Mouse (Mus musculus): ENCODE measurements at regions not wholly inside any gene's neighbourhood (a gene's known extent, or its start where the extent isn't known, plus 50 kb on each side); places are given as distances from the start of the nearest gene placed in this dataset.

GRCm38 (mm10) chr8:11135135-11135534 is 126.9 kb upstream of the Irs2 start:
- H3K4me2 ChIP-seq (ENCODE audit: low read depth): no peak overlapping the region
- TF ChIP-seq E2F4 (IDR thresholded peaks at IDR 0.05; ENCODE audit: insufficient read depth) (no peak), SRF (IDR thresholded peaks at IDR 0.05; ENCODE audit: control insufficient read depth, insufficient read length, low read depth) (no peak)
- H3ac ChIP-seq (ENCODE audit: control insufficient read depth, insufficient read length): no peak overlapping the region
- no peaks in the 10 kb centered on the region for H3K79me2 ChIP-seq (ENCODE audit: control insufficient read depth, insufficient read depth)
- no peaks in the 10 kb centered on the region for H3K36me3 ChIP-seq (ENCODE audit: control insufficient read depth, insufficient read depth)
- no peak overlapping the region for H3K4me3 ChIP-seq
- no peaks in the 10 kb centered on the region for H3K27me3 ChIP-seq (ENCODE audit: control insufficient read depth, insufficient read depth, insufficient read length)

- Histone ChIP-seq H3K27me3 (ENCODE audit: control insufficient read depth, insufficient read depth, insufficient read length) (no peaks in the 10 kb centered on the region), H3K36me3 (ENCODE audit: control insufficient read depth, insufficient read depth) (no peaks in the 10 kb centered on the region), H3K79me2 (ENCODE audit: control insufficient read depth, insufficient read depth) (no peaks in the 10 kb centered on the region), H3ac (ENCODE audit: control insufficient read depth, insufficient read length) (no peak overlapping the region), H3K4me2 (ENCODE audit: low read depth) (no peak overlapping the region), H3K4me3 (no peak overlapping the region)
- TF ChIP-seq E2F4 (IDR thresholded peaks at IDR 0.05; ENCODE audit: insufficient read depth): no peak
- no peak for TF ChIP-seq MYOG (IDR thresholded peaks at IDR 0.05; ENCODE audit: control insufficient read depth in 1 of 3, insufficient read depth in 1 of 3, insufficient read length in 2 of 3, low read depth in 2 of 3)
- no peak for TF ChIP-seq TCF12 (IDR thresholded peaks at IDR 0.05; ENCODE audit: insufficient read depth, poor library complexity, severe bottlenecking)
- TF ChIP-seq USF1 (IDR thresholded peaks at IDR 0.05; ENCODE audit: low read depth): no peak
- TF ChIP-seq POLR2A (IDR thresholded peaks at IDR 0.05; ENCODE audit: insufficient read length, low read depth): no peak
- no peak for TF ChIP-seq SRF (IDR thresholded peaks at IDR 0.05; ENCODE audit: control insufficient read depth, insufficient read length, low read depth)
- TF ChIP-seq MYOD1 (IDR thresholded peaks at IDR 0.05; ENCODE audit: control insufficient read depth in 1 of 3, insufficient read length in 2 of 3, low read depth in 2 of 3): no peak
- no peak for TF ChIP-seq REST (IDR thresholded peaks at IDR 0.05; ENCODE audit: insufficient read depth, insufficient read length)
- TF ChIP-seq CEBPB (IDR thresholded peaks at IDR 0.05; ENCODE audit: insufficient read depth, poor library complexity, severe bottlenecking): no peak
- no peak for TF ChIP-seq POLR2AphosphoS2 (IDR thresholded peaks at IDR 0.05; ENCODE audit: insufficient read length, low read depth)
- no peak for TF ChIP-seq TCF3 (IDR thresholded peaks at IDR 0.05; ENCODE audit: insufficient read length, low read depth)
- no peak for TF ChIP-seq MAX (IDR thresholded peaks at IDR 0.05; ENCODE audit: low read depth)
Measured at GRCm38 (mm10) chr8:11134562-11134961, 126.3 kb upstream of the Irs2 start.

GRCm38 (mm10) chr8:11119030-11119634 is 110.9 kb upstream of the Irs2 start:
- H3ac ChIP-seq (ENCODE audit: control insufficient read depth, insufficient read length): no peak overlapping the region
- TF ChIP-seq USF1 (IDR thresholded peaks at IDR 0.05; ENCODE audit: low read depth) (no peak), MAX (IDR thresholded peaks at IDR 0.05; ENCODE audit: low read depth) (no peak), MYOG (IDR thresholded peaks at IDR 0.05; ENCODE audit: control insufficient read depth in 1 of 3, insufficient read depth in 1 of 3, insufficient read length in 2 of 3, low read depth in 2 of 3) (no peak), MYOD1 (IDR thresholded peaks at IDR 0.05; ENCODE audit: control insufficient read depth in 1 of 3, insufficient read length in 2 of 3, low read depth in 2 of 3) (no peak), REST (IDR thresholded peaks at IDR 0.05; ENCODE audit: insufficient read depth, insufficient read length) (no peak), POLR2A (IDR thresholded peaks at IDR 0.05; ENCODE audit: insufficient read length, low read depth) (no peak), CEBPB (IDR thresholded peaks at IDR 0.05; ENCODE audit: insufficient read depth, poor library complexity, severe bottlenecking) (no peak), POLR2AphosphoS2 (IDR thresholded peaks at IDR 0.05; ENCODE audit: insufficient read length, low read depth) (no peak), TCF12 (IDR thresholded peaks at IDR 0.05; ENCODE audit: insufficient read depth, poor library complexity, severe bottlenecking) (no peak), E2F4 (IDR thresholded peaks at IDR 0.05; ENCODE audit: insufficient read depth) (no peak), SRF (IDR thresholded peaks at IDR 0.05; ENCODE audit: control insufficient read depth, insufficient read length, low read depth) (no peak), TCF3 (IDR thresholded peaks at IDR 0.05; ENCODE audit: insufficient read length, low read depth) (no peak)
- no peaks in the 10 kb centered on the region for H3K79me2 ChIP-seq (ENCODE audit: control insufficient read depth, insufficient read depth)
- no peak overlapping the region for H3K4me2 ChIP-seq (ENCODE audit: low read depth)
- no peak overlapping the region for H3K4me3 ChIP-seq
- peaks cover 8% of the 10 kb centered on the region for H3K27me3 ChIP-seq (ENCODE audit: control insufficient read depth, insufficient read depth, insufficient read length)
- H3K36me3 ChIP-seq (ENCODE audit: control insufficient read depth, insufficient read depth): no peaks in the 10 kb centered on the region

- no peak for TF ChIP-seq MYOG (IDR thresholded peaks at IDR 0.05; ENCODE audit: control insufficient read depth in 1 of 3, insufficient read depth in 1 of 3, insufficient read length in 2 of 3, low read depth in 2 of 3)
- no peak for TF ChIP-seq USF1 (IDR thresholded peaks at IDR 0.05; ENCODE audit: low read depth)
- no peak for TF ChIP-seq SRF (IDR thresholded peaks at IDR 0.05; ENCODE audit: control insufficient read depth, insufficient read length, low read depth)
- no peak for TF ChIP-seq POLR2A (IDR thresholded peaks at IDR 0.05; ENCODE audit: insufficient read length, low read depth)
- no peak for TF ChIP-seq TCF12 (IDR thresholded peaks at IDR 0.05; ENCODE audit: insufficient read depth, poor library complexity, severe bottlenecking)
- TF ChIP-seq E2F4 (IDR thresholded peaks at IDR 0.05; ENCODE audit: insufficient read depth): no peak
- TF ChIP-seq TCF3 (IDR thresholded peaks at IDR 0.05; ENCODE audit: insufficient read length, low read depth): no peak
- no peak for TF ChIP-seq REST (IDR thresholded peaks at IDR 0.05; ENCODE audit: insufficient read depth, insufficient read length)
- TF ChIP-seq CEBPB (IDR thresholded peaks at IDR 0.05; ENCODE audit: insufficient read depth, poor library complexity, severe bottlenecking): no peak
- Histone ChIP-seq H3K27me3 (ENCODE audit: control insufficient read depth, insufficient read depth, insufficient read length) (peaks cover 8% of the 10 kb centered on the region), H3ac (ENCODE audit: control insufficient read depth, insufficient read length) (no peak overlapping the region), H3K4me2 (ENCODE audit: low read depth) (no peak overlapping the region), H3K36me3 (ENCODE audit: control insufficient read depth, insufficient read depth) (no peaks in the 10 kb centered on the region), H3K4me3 (no peak overlapping the region), H3K79me2 (ENCODE audit: control insufficient read depth, insufficient read depth) (no peaks in the 10 kb centered on the region)
Measured at GRCm38 (mm10) chr8:11116534-11116933, 108.3 kb upstream of the Irs2 start.

GRCm38 (mm10) chr8:11115210-11115609 is 107.0 kb upstream of the Irs2 start:
- H3K79me2 ChIP-seq (ENCODE audit: control insufficient read depth, insufficient read depth): no peaks in the 10 kb centered on the region
- H3K4me3 ChIP-seq: no peak overlapping the region
- no peaks in the 10 kb centered on the region for H3K36me3 ChIP-seq (ENCODE audit: control insufficient read depth, insufficient read depth)
- H3ac ChIP-seq (ENCODE audit: control insufficient read depth, insufficient read length): no peak overlapping the region
- H3K4me2 ChIP-seq (ENCODE audit: low read depth): no peak overlapping the region
- TF ChIP-seq TCF3 (IDR thresholded peaks at IDR 0.05; ENCODE audit: insufficient read length, low read depth) (no peak), MAX (IDR thresholded peaks at IDR 0.05; ENCODE audit: low read depth) (no peak), SRF (IDR thresholded peaks at IDR 0.05; ENCODE audit: control insufficient read depth, insufficient read length, low read depth) (no peak), POLR2AphosphoS2 (IDR thresholded peaks at IDR 0.05; ENCODE audit: insufficient read length, low read depth) (no peak), MYOD1 (IDR thresholded peaks at IDR 0.05; ENCODE audit: control insufficient read depth in 1 of 3, insufficient read length in 2 of 3, low read depth in 2 of 3) (no peak), TCF12 (IDR thresholded peaks at IDR 0.05; ENCODE audit: insufficient read depth, poor library complexity, severe bottlenecking) (no peak), POLR2A (IDR thresholded peaks at IDR 0.05; ENCODE audit: insufficient read length, low read depth) (no peak), USF1 (IDR thresholded peaks at IDR 0.05; ENCODE audit: low read depth) (no peak), MYOG (IDR thresholded peaks at IDR 0.05; ENCODE audit: control insufficient read depth in 1 of 3, insufficient read depth in 1 of 3, insufficient read length in 2 of 3, low read depth in 2 of 3) (no peak), E2F4 (IDR thresholded peaks at IDR 0.05; ENCODE audit: insufficient read depth) (no peak), CEBPB (IDR thresholded peaks at IDR 0.05; ENCODE audit: insufficient read depth, poor library complexity, severe bottlenecking) (no peak), REST (IDR thresholded peaks at IDR 0.05; ENCODE audit: insufficient read depth, insufficient read length) (no peak)
- no peaks in the 10 kb centered on the region for H3K27me3 ChIP-seq (ENCODE audit: control insufficient read depth, insufficient read depth, insufficient read length)
